Mouse (Mus musculus) embryonic facial prominence, embryonic 11.5 days (tissue): Measurements from ENCODE around the gene Anpep. TPM values are rescaled to one million over a fixed set of nuclear protein-coding genes. Genes with fewer than 3 reads are reported as not detected.

Source experiments
- ATAC-seq: fragments of 200-750 bp; cut with Nextera tagmentation; replicated peaks from 2 replicates; pipeline ENCODE4 v1.8.0; 2017; ENCODE audit warnings: low read depth; ENCODE audit not compliant: insufficient number of reproducible peaks, low FRiP score, low TSS enrichment
- DNase-seq: peaks from one replicate; pipeline ENCODE4 v3.0.0-alpha.2; 2015; ENCODE audit warnings: low spot score
- H3K27ac ChIP-seq: fragments of 300-500 bp; sonication (generic); replicated peaks from 2 replicates; pipeline ENCODE4 v1.5.1; 2014; ENCODE audit warnings: mild to moderate bottlenecking, low read depth, low read length, control low read depth
- H3K27me3 ChIP-seq: fragments of 300-500 bp; sonication (generic); 2 replicates; pipeline ENCODE4 v1.6.1; 2014; ENCODE audit warnings: mild to moderate bottlenecking, low read length, moderate library complexity, mixed read lengths; ENCODE audit not compliant: control insufficient read depth, insufficient read depth
- H3K36me3 ChIP-seq: fragments of 300-500 bp; sonication (generic); replicated peaks from 2 replicates; pipeline ENCODE4 v1.6.1; 2014; ENCODE audit warnings: low read depth, mild to moderate bottlenecking, low read length, moderate library complexity, mixed read lengths; ENCODE audit not compliant: control insufficient read depth, insufficient read depth
- H3K4me1 ChIP-seq: fragments of 300-500 bp; sonication (generic); 2 replicates; pipeline ENCODE4 v1.6.1; 2014; ENCODE audit warnings: low read length, mixed read lengths; ENCODE audit not compliant: control insufficient read depth, insufficient read depth
- H3K4me2 ChIP-seq: fragments of 300-500 bp; sonication (generic); 2 replicates; pipeline ENCODE4 v1.6.1; 2014; ENCODE audit warnings: low read depth, mild to moderate bottlenecking, control low read depth, low read length, moderate library complexity
- H3K4me3 ChIP-seq: fragments of 300-500 bp; sonication (generic); 2 replicates; pipeline ENCODE4 v1.5.1; 2014; ENCODE audit warnings: low read depth, low read length, control low read depth
- H3K9ac ChIP-seq: fragments of 300-500 bp; sonication (generic); replicated peaks from 2 replicates; pipeline ENCODE4 v1.6.1; 2014; ENCODE audit warnings: mild to moderate bottlenecking, control low read depth, low read length
- H3K9me3 ChIP-seq: fragments of 300-500 bp; sonication (generic); replicated peaks from 2 replicates; pipeline ENCODE4 v1.6.1; 2016; ENCODE audit warnings: mild to moderate bottlenecking, low read length, inconsistent platforms, mixed read lengths; ENCODE audit not compliant: control insufficient read depth
- WGBS: fragments of 180-500 bp; shearing (Covaris S2); extraction: QIAGEN DNeasy Blood & Tissue Kit; methylation state at CpG from one replicate; pipeline ENCODE4 v1.1.7; 2014; 5-methylcytosine and 5-hydroxymethylcytosine counted together
- polyA plus RNA-seq: library from polyadenylated mRNA; unstranded; fragments of >200 nt; fragmentation: Nextera tagmentation; extraction: Ambion mirVana; gene quantifications from 2 replicates; pipeline ENCODE4 v1.2.1, GENCODE M21; 2014

The Anpep gene
- polyA plus RNA-seq, 1 experiment from 2014 or later: 7.5 TPM

DNA sequence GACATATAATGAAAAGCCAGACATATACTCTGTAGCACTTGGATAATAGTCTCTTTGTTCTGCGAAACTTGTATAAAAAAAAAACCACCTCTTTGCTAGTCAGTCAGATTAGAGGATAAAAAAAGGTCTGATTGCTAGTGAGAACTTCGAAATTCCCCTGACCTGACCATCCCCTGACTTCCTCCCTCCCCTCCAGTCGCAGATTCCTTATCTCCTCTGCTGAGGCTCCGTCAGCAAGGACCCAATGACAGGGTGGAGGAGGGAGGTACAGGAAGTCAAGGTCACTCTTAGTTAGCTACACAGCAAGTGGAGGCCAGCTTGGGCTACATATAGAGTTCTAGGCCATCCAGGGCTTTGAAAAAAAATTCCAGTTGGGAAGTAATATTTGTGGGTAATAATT lies 41.3 kb downstream of the Anpep start:
- H3K27me3 ChIP-seq: no peaks in the 10 kb centered on the region
- 24% methylated on average over 4 of the region's 4 CpGs for WGBS

DNA sequence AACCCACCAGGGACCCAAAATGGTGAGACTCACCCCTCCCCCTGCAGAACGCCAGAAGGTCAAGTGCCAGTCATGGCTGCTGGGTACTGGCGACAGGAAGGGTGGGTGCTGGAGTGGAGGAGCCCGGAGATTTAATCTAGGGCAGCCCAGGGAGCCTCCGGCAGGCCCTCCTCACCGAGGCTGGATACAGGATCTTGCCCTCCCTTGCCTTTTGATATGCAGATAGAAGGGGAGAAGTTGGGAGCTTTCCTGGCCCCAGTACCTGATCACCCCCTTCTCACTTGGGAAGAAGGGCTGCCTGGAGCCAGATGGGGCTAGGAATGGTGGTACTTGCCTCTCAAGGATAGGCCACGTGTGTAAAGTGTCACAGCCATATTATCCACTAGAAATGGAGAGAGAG lies 42.5 kb downstream of the Anpep start:
- peaks cover 3% of the 10 kb centered on the region; the same call in 1 of the 2 replicates for H3K4me1 ChIP-seq
- no peaks in the 10 kb centered on the region for H3K36me3 ChIP-seq
- WGBS: 5% methylated on average over 6 of the region's 6 CpGs
- H3K4me3 ChIP-seq: no peak overlapping the region
- H3K4me2 ChIP-seq: no peak overlapping the region
- no peak overlapping the region for H3K9ac ChIP-seq
- no peak for DNase-seq
- H3K27ac ChIP-seq: no peak overlapping the region
- ATAC-seq: no peak
- no peaks in the 10 kb centered on the region for H3K27me3 ChIP-seq
- no peaks in the 10 kb centered on the region for H3K9me3 ChIP-seq

More for the DNA sequence above, 41.3 kb downstream of the Anpep start:
- Histone ChIP-seq H3K9ac (no peak overlapping the region), H3K36me3 (no peaks in the 10 kb centered on the region), H3K4me2 (no peak overlapping the region), H3K27ac (no peak overlapping the region), H3K9me3 (no peaks in the 10 kb centered on the region), H3K4me1 (peaks cover 3% of the 10 kb centered on the region; the same call in 1 of the 2 replicates), H3K4me3 (no peak overlapping the region)
- DNase-seq (no peak), ATAC-seq (no peak)

DNA sequence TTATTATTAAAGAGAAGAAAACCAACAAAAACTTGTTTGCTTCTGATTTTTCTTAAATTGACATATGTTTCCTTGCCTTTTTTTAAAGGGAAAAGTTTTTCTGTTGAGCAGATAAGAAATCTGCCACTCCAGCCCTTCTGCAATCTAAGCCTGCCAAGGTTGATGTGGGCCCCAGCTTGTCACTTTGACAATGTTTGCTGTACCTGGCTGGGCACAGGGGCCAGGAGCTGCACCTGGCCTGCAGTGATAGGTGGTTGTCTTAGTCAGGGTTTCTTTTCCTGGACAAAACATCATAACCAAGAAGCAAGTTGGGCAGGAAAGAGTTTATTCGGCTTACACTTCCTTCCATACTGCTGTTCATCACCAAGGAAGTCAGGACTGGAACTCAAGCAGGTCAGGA lies 47.5 kb downstream of the Anpep start:
- Histone ChIP-seq H3K4me3 (no peak overlapping the region), H3K27me3 (peaks cover 6% of the 10 kb centered on the region), H3K27ac (no peak overlapping the region), H3K4me1 (no peaks in the 10 kb centered on the region), H3K9me3 (no peaks in the 10 kb centered on the region), H3K36me3 (no peaks in the 10 kb centered on the region), H3K4me2 (no peak overlapping the region), H3K9ac (no peak overlapping the region)
- 80% methylated on average over 1 of the region's 1 CpGs for WGBS
- no peak for ATAC-seq
- no peak for DNase-seq

DNA sequence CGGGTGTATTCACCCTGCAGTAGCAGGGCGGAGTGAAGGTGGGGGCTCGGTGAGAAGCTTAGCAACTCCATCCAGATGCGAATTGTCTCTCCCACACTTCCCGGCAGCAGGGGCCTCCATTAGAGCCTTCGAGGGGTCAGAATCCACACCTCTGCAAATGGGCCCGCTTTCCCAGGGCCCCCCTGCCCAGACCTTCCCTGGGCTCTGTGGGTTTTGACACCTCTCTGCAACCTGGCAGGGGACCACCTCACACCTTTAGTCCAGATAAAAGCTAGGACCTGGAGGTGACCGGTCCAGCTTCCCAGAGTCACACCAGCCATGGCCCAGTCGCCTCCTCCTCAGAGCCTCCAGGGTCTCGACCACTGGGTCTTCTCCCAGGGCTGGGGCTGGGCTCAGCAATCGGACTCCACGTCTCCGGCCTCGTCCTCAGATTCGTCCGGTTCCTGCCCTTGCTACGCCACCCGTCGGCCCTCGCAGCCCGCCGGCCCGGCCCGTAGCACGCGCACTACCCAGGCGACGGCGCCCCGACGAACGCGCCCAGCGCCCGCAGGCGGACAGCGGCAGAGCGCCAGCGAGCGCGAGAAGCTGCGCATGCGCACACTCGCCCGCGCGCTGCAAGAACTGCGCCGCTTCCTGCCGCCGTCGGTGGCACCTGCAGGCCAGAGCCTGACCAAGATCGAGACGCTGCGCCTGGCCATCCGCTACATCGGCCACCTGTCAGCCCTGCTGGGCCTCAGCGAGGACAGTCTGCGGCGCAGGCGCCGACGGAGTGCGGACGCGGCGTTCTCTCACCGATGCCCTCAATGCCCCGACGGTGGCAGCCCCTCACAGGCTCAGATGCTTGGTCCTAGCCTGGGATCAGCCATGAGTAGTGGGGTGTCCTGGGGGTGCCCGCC lies 50.0 kb downstream of the Anpep start, which contains the start of gene Mesp2:
Gene Mesp2 (plus strand): TSS at position 117 of the 896 bp plus-strand sequence.
- ATAC-seq (peak; percentile 74), DNase-seq (peak; percentile 86)
- Histone ChIP-seq H3K4me1 (no peaks in the 10 kb centered on the region), H3K4me2 (peak within 1 kb of the TSS; percentile 61), H3K27ac (no peak within 1 kb of the TSS), H3K36me3 (no peaks in the 10 kb centered on the region), H3K9ac (peak within 1 kb of the TSS; percentile 46), H3K4me3 (peak within 1 kb of the TSS; percentile 27), H3K27me3 (peaks cover 6% of the 10 kb centered on the region), H3K9me3 (no peaks in the 10 kb centered on the region)
- WGBS: 18% methylated on average over 70 of the region's 71 CpGs

DNA sequence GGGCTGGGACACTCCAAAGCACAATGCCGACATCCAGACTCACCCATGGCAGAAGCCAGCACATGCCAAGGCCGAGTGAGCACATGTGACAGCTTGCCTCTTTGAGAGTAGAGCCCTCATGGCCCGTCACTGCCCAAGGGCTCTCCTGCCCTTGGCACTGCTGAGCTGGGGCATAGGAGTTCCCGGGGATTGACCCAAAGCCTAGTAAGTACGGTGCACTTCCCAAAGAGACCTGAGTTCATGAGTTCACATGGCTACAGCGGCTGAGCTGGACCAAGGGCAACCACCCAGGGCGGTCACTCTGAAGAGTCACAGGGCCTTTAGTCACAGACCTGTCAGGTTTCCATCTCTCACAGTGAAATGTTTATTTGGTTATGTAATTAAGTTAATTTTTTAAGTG lies 52.3 kb downstream of the Anpep start:
- H3K4me3 ChIP-seq: no peak overlapping the region
- no peaks in the 10 kb centered on the region for H3K9me3 ChIP-seq
- H3K36me3 ChIP-seq: no peaks in the 10 kb centered on the region
- no peak overlapping the region for H3K9ac ChIP-seq
- DNase-seq: no peak
- H3K27me3 ChIP-seq: peaks cover 6% of the 10 kb centered on the region
- H3K4me1 ChIP-seq: no peaks in the 10 kb centered on the region
- WGBS: 87% methylated on average over 7 of the region's 7 CpGs
- ATAC-seq: no peak
- H3K4me2 ChIP-seq: no peak overlapping the region
- H3K27ac ChIP-seq: no peak overlapping the region

DNA sequence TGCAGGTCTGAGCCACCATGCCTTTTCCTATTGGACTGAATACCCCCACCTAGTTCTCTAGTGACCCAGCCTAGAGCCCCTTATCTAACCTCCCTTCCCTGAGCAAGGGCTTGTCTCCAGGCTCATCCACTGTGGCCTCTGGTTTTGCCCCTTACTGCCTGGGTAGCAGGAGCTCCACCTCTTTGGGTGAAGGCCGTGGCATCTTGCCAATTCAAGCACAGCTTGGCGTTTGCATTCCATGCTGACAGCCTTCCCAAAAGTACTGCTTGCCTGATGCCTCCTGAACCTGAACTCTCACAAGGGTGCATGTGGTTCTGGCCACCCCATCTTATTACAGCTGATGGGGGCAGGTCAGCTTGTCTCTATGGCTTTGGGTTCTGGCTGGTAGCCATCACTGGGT lies 57.0 kb downstream of the Anpep start:
- ATAC-seq (no peak), DNase-seq (no peak)
- no peaks in the 10 kb centered on the region for H3K27me3 ChIP-seq
- H3K4me2 ChIP-seq: no peak overlapping the region
- no peak overlapping the region for H3K27ac ChIP-seq
- H3K9me3 ChIP-seq: no peaks in the 10 kb centered on the region
- H3K4me3 ChIP-seq: no peak overlapping the region
- no peak overlapping the region for H3K9ac ChIP-seq
- 68% methylated on average over 2 of the region's 2 CpGs for WGBS
- no peaks in the 10 kb centered on the region for H3K36me3 ChIP-seq
- no peaks in the 10 kb centered on the region for H3K4me1 ChIP-seq

DNA sequence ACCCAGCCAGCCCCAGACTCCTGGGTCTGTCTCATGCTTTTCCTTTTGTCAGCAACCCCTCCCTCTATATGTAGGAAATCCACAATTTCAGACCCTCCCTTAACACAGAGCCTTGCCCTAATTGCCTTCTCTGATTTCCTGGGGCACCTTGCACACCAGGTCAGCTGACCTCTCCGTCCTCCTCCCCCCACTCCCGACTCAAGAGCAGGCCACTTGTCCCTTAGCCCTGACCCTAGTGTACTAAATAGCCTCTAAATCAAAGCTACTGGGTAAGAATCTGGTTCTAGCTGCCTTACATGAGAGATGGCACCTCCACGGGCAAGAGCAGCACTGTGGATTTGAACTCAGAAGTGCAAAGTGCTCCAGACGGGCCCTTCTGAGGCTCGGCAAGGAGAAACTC lies 58.8 kb downstream of the Anpep start:
- ATAC-seq: no peak
- no peaks in the 10 kb centered on the region; the same call in 1 of the 2 replicates for H3K4me1 ChIP-seq
- no peaks in the 10 kb centered on the region for H3K9me3 ChIP-seq
- WGBS: 57% methylated on average over 5 of the region's 5 CpGs
- H3K27me3 ChIP-seq: no peaks in the 10 kb centered on the region
- no peak overlapping the region for H3K9ac ChIP-seq
- no peak overlapping the region for H3K27ac ChIP-seq
- no peak overlapping the region for H3K4me3 ChIP-seq
- no peak overlapping the region for H3K4me2 ChIP-seq
- DNase-seq: no peak
- no peaks in the 10 kb centered on the region for H3K36me3 ChIP-seq

DNA sequence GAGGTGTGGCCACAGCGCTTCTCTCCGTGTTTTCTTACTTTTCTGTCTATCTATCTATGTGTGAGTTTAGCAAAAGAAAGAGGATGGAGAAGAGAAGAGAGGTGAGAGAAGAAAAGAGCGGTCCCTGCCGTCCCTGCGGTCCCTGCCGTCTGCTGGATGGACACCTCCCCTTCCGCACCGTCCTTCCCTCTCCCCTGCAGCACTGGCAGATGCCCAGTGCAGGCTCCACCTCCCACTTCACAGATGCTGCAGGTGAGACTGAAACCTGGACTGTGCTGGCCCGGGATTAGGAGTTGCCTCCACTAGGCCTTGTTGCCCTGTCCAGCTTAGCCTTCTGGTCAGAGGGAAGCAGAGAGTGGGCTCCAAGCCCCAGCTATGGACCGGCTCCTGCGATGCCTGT lies 59.5 kb downstream of the Anpep start:
- H3K27ac ChIP-seq: no peak overlapping the region
- H3K4me1 ChIP-seq: no peaks in the 10 kb centered on the region; the same call in 1 of the 2 replicates
- H3K36me3 ChIP-seq: no peaks in the 10 kb centered on the region
- no peaks in the 10 kb centered on the region for H3K27me3 ChIP-seq
- H3K4me3 ChIP-seq: no peak overlapping the region
- DNase-seq (no peak), ATAC-seq (no peak)
- no peaks in the 10 kb centered on the region for H3K9me3 ChIP-seq
- no peak overlapping the region for H3K9ac ChIP-seq
- H3K4me2 ChIP-seq: no peak overlapping the region; the same call in 1 of the 2 replicates
- WGBS: 71% methylated on average over 11 of the region's 11 CpGs
